Mouse (Mus musculus): ENCODE measurements around the gene Rab30. TPM values are rescaled to one million over a fixed set of nuclear protein-coding genes. Genes with fewer than 3 reads are reported as not detected.
"Not testable (repeated sequence)": the region's sequence is repeated elsewhere in the genome, so short reads cannot be mapped to it uniquely, and the experiment has no call there.

Rab30 gene
- polyA plus RNA-seq, 1 experiment from 2014 or later: 20.9 TPM

- WGBS: 48% methylated on average over 9 of the region's 9 CpGs
- peak; percentile 62; the same call in 1 of the 2 replicates for ATAC-seq (ENCODE audit: insufficient read depth, low FRiP score)
- no peak overlapping the region for H3K27ac ChIP-seq (ENCODE audit: low read length)
- H3K9me3 ChIP-seq (replicated peaks; ENCODE audit: control insufficient read depth, low read length): no peaks in the 10 kb centered on the region
- no peaks in the 10 kb centered on the region for H3K27me3 ChIP-seq (ENCODE audit: control insufficient read depth, insufficient read depth, low read length)
- no peak overlapping the region for H3K4me3 ChIP-seq (replicated peaks; ENCODE audit: low read length)
- no peak overlapping the region for H3K9ac ChIP-seq (ENCODE audit: low read length)
- no peak overlapping the region for H3K4me2 ChIP-seq (ENCODE audit: low read depth, low read length)
- H3K36me3 ChIP-seq (ENCODE audit: control insufficient read depth, insufficient read depth, low read length): no peaks in the 10 kb centered on the region
- H3K4me1 ChIP-seq (ENCODE audit: control insufficient read depth, insufficient read depth, low read length): peaks cover 16% of the 10 kb centered on the region
These were observed 24.0 kb downstream of the Rab30 start for GRCm38 (mm10) chr7:92765426-92765825.

GRCm38 (mm10) chr7:92766096-92767090 is 25.0 kb downstream of the Rab30 start:
- ATAC-seq (ENCODE audit: insufficient read depth, low FRiP score): no peak
- no peaks in the 10 kb centered on the region for H3K27me3 ChIP-seq (ENCODE audit: control insufficient read depth, insufficient read depth, low read length)
- WGBS: 40% methylated on average over 9 of the region's 9 CpGs
- no peak overlapping the region for H3K4me2 ChIP-seq (ENCODE audit: low read depth, low read length)
- no peaks in the 10 kb centered on the region for H3K9me3 ChIP-seq (replicated peaks; ENCODE audit: control insufficient read depth, low read length)
- H3K27ac ChIP-seq (ENCODE audit: low read length): no peak overlapping the region
- peaks cover 16% of the 10 kb centered on the region for H3K4me1 ChIP-seq (ENCODE audit: control insufficient read depth, insufficient read depth, low read length)
- no peaks in the 10 kb centered on the region for H3K36me3 ChIP-seq (ENCODE audit: control insufficient read depth, insufficient read depth, low read length)
- H3K9ac ChIP-seq (ENCODE audit: low read length): no peak overlapping the region
- no peak overlapping the region for H3K4me3 ChIP-seq (replicated peaks; ENCODE audit: low read length)

GRCm38 (mm10) chr7:92768116-92768515 is 26.7 kb downstream of the Rab30 start:
- ATAC-seq (ENCODE audit: insufficient read depth, low FRiP score); H3K9ac ChIP-seq (ENCODE audit: low read length): not testable (repeated sequence)

DNA sequence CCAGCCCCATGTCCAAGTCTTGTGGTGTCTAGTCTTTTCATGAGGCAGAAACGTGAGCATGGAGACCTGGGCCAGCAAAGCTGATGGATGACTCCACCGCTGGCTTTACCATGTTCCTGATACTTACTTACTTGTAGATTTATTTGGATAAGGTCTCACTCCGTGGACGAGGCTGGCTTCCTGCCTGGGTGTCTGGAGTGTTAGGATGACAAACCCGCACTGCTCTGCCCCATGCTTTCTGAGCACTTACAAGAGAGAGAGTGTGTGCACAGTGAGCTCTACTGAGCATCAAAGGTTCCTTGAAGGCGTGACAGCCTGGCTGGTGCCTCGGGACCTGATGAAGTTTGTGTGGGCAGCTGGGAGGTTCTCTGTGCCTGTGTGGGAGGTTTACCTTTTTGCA is 27.5 kb downstream of the Rab30 start:
- H3K4me1 ChIP-seq (ENCODE audit: control insufficient read depth, insufficient read depth, low read length): peaks cover 16% of the 10 kb centered on the region
- no peak overlapping the region for H3K4me3 ChIP-seq (replicated peaks; ENCODE audit: low read length)
- no peak overlapping the region for H3K9ac ChIP-seq (ENCODE audit: low read length)
- no peak for ATAC-seq (ENCODE audit: insufficient read depth, low FRiP score)
- H3K27ac ChIP-seq (ENCODE audit: low read length): no peak overlapping the region
- WGBS: 34% methylated on average over 7 of the region's 7 CpGs
- H3K36me3 ChIP-seq (ENCODE audit: control insufficient read depth, insufficient read depth, low read length): no peaks in the 10 kb centered on the region
- H3K9me3 ChIP-seq (replicated peaks; ENCODE audit: control insufficient read depth, low read length): no peaks in the 10 kb centered on the region
- no peak overlapping the region for H3K4me2 ChIP-seq (ENCODE audit: low read depth, low read length)
- no peaks in the 10 kb centered on the region for H3K27me3 ChIP-seq (ENCODE audit: control insufficient read depth, insufficient read depth, low read length)

More at GRCm38 (mm10) chr7:92768116-92768515, 26.7 kb downstream of the Rab30 start:
- H3K4me2 ChIP-seq (ENCODE audit: low read depth, low read length); H3K27ac ChIP-seq (ENCODE audit: low read length); H3K4me3 ChIP-seq (replicated peaks; ENCODE audit: low read length); H3K36me3 ChIP-seq (ENCODE audit: control insufficient read depth, insufficient read depth, low read length); H3K9me3 ChIP-seq (replicated peaks; ENCODE audit: control insufficient read depth, low read length); H3K27me3 ChIP-seq (ENCODE audit: control insufficient read depth, insufficient read depth, low read length): not testable (repeated sequence)
- H3K4me1 ChIP-seq (ENCODE audit: control insufficient read depth, insufficient read depth, low read length): peaks cover 16% of the 10 kb centered on the region
- 91% methylated on average over 12 of the region's 12 CpGs for WGBS

DNA sequence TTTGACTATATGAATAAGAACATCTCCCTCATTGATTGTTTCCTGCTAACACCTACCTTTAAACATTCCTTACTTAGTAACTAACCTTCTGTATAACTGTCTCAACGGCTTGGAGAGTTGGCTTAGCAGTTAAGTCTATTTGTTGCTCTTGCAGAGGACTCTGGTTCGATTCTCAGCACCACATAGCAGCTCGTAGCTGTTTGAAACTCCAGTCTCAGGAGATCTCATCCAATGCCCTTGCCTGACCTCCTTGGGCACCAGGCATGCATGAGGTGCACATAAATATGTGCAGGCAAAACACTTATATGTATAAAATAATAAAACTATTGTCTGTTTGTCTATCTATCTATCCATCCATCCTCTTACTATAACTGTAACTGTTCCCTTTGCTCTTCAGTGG is 31.6 kb downstream of the Rab30 start:
- H3K27me3 ChIP-seq (ENCODE audit: control insufficient read depth, insufficient read depth, low read length): no peaks in the 10 kb centered on the region
- H3K9me3 ChIP-seq (replicated peaks; ENCODE audit: control insufficient read depth, low read length): no peaks in the 10 kb centered on the region
- H3K36me3 ChIP-seq (ENCODE audit: control insufficient read depth, insufficient read depth, low read length): no peaks in the 10 kb centered on the region
- H3K4me2 ChIP-seq (ENCODE audit: low read depth, low read length): no peak overlapping the region
- no peak overlapping the region for H3K27ac ChIP-seq (ENCODE audit: low read length)
- no peak overlapping the region for H3K9ac ChIP-seq (ENCODE audit: low read length)
- WGBS: 88% methylated on average over 3 of the region's 3 CpGs
- H3K4me3 ChIP-seq (replicated peaks; ENCODE audit: low read length): no peak overlapping the region
- ATAC-seq (ENCODE audit: insufficient read depth, low FRiP score): no peak
- H3K4me1 ChIP-seq (ENCODE audit: control insufficient read depth, insufficient read depth, low read length): peaks cover 23% of the 10 kb centered on the region

- Histone ChIP-seq H3K4me2 (ENCODE audit: low read depth, low read length) (no peak overlapping the region), H3K27me3 (ENCODE audit: control insufficient read depth, insufficient read depth, low read length) (no peaks in the 10 kb centered on the region)
- WGBS: 90% methylated on average over 3 of the region's 3 CpGs
These were observed 32.2 kb downstream of the Rab30 start for GRCm38 (mm10) chr7:92773596-92773995.

GRCm38 (mm10) chr7:92774741-92775140 is 33.3 kb downstream of the Rab30 start:
- Histone ChIP-seq H3K4me3 (replicated peaks; ENCODE audit: low read length) (no peak overlapping the region), H3K27ac (ENCODE audit: low read length) (no peak overlapping the region), H3K9ac (ENCODE audit: low read length) (no peak overlapping the region), H3K4me2 (ENCODE audit: low read depth, low read length) (no peak overlapping the region), H3K27me3 (ENCODE audit: control insufficient read depth, insufficient read depth, low read length) (no peaks in the 10 kb centered on the region), H3K36me3 (ENCODE audit: control insufficient read depth, insufficient read depth, low read length) (no peaks in the 10 kb centered on the region), H3K9me3 (replicated peaks; ENCODE audit: control insufficient read depth, low read length) (no peaks in the 10 kb centered on the region), H3K4me1 (ENCODE audit: control insufficient read depth, insufficient read depth, low read length) (peaks cover 23% of the 10 kb centered on the region)
- WGBS: 78% methylated on average over 5 of the region's 5 CpGs
- no peak for ATAC-seq (ENCODE audit: insufficient read depth, low FRiP score)

More at GRCm38 (mm10) chr7:92773596-92773995, 32.2 kb downstream of the Rab30 start:
- no peak for ATAC-seq (ENCODE audit: insufficient read depth, low FRiP score)
- Histone ChIP-seq H3K4me3 (replicated peaks; ENCODE audit: low read length) (no peak overlapping the region), H3K27ac (ENCODE audit: low read length) (no peak overlapping the region), H3K9me3 (replicated peaks; ENCODE audit: control insufficient read depth, low read length) (no peaks in the 10 kb centered on the region), H3K4me1 (ENCODE audit: control insufficient read depth, insufficient read depth, low read length) (peaks cover 23% of the 10 kb centered on the region), H3K9ac (ENCODE audit: low read length) (no peak overlapping the region), H3K36me3 (ENCODE audit: control insufficient read depth, insufficient read depth, low read length) (no peaks in the 10 kb centered on the region)

GRCm38 (mm10) chr7:92775703-92776102 is 34.3 kb downstream of the Rab30 start:
- no peak overlapping the region for H3K4me2 ChIP-seq (ENCODE audit: low read depth, low read length)
- H3K27me3 ChIP-seq (ENCODE audit: control insufficient read depth, insufficient read depth, low read length): no peaks in the 10 kb centered on the region
- H3K36me3 ChIP-seq (ENCODE audit: control insufficient read depth, insufficient read depth, low read length): no peaks in the 10 kb centered on the region
- peak; percentile 49; the same call in 1 of the 2 replicates for ATAC-seq (ENCODE audit: insufficient read depth, low FRiP score)
- no peak overlapping the region for H3K9ac ChIP-seq (ENCODE audit: low read length)
- no peak overlapping the region for H3K27ac ChIP-seq (ENCODE audit: low read length)
- H3K4me3 ChIP-seq (replicated peaks; ENCODE audit: low read length): no peak overlapping the region
- H3K4me1 ChIP-seq (ENCODE audit: control insufficient read depth, insufficient read depth, low read length): peaks cover 23% of the 10 kb centered on the region
- H3K9me3 ChIP-seq (replicated peaks; ENCODE audit: control insufficient read depth, low read length): no peaks in the 10 kb centered on the region
- 44% methylated on average over 2 of the region's 2 CpGs for WGBS

GRCm38 (mm10) chr7:92776647-92777046 is 35.2 kb downstream of the Rab30 start:
- 58% methylated on average over 4 of the region's 4 CpGs for WGBS
- no peaks in the 10 kb centered on the region for H3K9me3 ChIP-seq (replicated peaks; ENCODE audit: control insufficient read depth, low read length)
- no peak overlapping the region for H3K4me3 ChIP-seq (replicated peaks; ENCODE audit: low read length)
- ATAC-seq (ENCODE audit: insufficient read depth, low FRiP score): no peak
- peaks cover 23% of the 10 kb centered on the region for H3K4me1 ChIP-seq (ENCODE audit: control insufficient read depth, insufficient read depth, low read length)
- peak overlapping the region; percentile 76 for H3K27ac ChIP-seq (ENCODE audit: low read length)
- no peaks in the 10 kb centered on the region for H3K27me3 ChIP-seq (ENCODE audit: control insufficient read depth, insufficient read depth, low read length)
- peak overlapping the region; percentile 41; the same call in 1 of the 2 replicates for H3K4me2 ChIP-seq (ENCODE audit: low read depth, low read length)
- no peak overlapping the region for H3K9ac ChIP-seq (ENCODE audit: low read length)
- no peaks in the 10 kb centered on the region for H3K36me3 ChIP-seq (ENCODE audit: control insufficient read depth, insufficient read depth, low read length)
